Mouse (Mus musculus) left cerebral cortex, adult 8-10 months (tissue): ENCODE data around the gene Bmf. TPM values are rescaled to one million over a fixed set of nuclear protein-coding genes. Genes with fewer than 3 reads are reported as not detected.

Experiments used
- DNase-seq, 2 experiments: peaks; one replicate each; pipeline ENCODE4 v3.0.0; 2022; ENCODE audit warnings: low spot score in 2 of 2
- total RNA-seq, 4 experiments: library from RNA; stranded (reverse); gene quantifications; 2 replicates each; pipeline ENCODE4 v1.2.4; 2022

Bmf gene
- total RNA-seq, 4 experiments from 2014 or later, result 3.4 to 5.2 (median 4.7) TPM

DNA sequence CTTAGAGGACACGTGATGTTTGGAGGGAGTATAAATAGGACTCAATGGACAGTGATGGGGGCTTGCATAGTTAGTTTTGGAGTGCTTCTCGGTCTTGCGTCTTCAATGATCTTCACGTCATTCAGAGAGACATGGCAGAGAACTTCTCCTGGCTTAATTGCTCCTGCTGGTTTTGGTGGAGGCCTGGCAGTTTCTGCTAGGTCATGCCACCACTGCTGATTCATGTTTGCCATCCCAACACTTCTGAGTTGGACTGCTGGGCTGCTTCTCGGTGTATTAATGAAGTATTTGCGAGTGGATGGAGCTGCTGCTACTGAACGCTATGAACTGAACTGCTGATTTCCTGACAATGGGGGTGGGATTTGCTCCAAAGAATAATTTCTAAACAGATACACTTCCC, 68.6 kb downstream of the Bmf start:
- no peak for DNase-seq

DNA sequence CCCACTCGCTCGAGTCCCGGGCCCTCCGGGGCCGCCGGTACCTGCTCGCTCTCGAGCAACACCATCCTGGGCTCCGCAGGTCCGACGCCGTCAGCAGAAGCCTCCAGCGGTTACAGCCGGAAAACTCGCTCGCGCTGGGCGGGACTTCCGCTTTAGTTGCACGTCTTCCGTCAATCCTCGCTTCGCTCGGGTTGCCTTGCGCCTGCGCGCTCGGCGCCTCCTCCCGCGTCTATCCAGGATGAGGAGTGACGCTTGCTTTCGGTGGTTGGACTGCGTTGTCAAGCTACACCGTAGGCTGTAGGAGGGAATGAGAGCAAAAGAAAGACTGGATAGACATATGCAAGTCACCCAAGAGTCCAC, 70.0 kb downstream of the Bmf start, which contains the start of gene Srp14:
TSS of gene Srp14 (minus strand) at position 162 of the 360 bp plus-strand sequence.
- DNase-seq, result peak; percentile 85 to 89

DNA sequence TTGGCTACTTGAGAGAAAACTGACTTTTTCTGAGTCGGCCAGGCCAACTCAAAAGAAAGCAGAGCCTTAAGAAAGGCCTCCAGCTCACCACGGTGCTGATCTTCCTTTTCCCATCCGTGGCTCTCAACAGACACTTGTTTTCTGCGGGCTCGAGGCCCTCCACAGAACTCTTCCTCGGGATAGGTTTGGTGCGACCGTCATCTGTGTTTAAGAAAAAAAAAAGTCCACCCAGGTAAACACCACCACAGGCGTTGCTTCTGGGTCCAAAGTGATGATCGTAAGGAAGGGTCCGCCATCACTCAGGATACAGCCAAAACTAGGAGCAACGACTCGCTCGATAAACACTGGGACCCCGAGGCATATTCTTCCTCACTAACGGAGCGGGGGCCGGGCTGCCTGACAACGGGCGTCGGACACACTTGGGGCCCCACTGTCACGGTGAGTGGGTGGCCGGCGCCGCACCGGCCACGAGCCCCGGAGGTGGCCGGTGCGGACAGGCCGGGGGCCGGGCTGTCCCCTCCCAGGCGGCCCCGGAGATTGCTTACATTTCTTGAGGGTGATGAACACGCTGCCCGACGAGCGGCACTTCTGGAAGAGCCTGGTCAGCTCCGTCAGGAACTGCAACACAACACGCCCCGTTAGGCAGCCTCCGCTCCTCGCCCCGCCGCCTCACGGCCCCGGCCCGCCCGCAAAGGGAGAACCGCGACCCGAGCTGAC, 70.5 kb downstream of the Bmf start:
- DNase-seq, result no peak

Other genes with a start within 250 kb of the Bmf start
- 1 to 10 TPM; 8.4 to 10.0 (median 9.1) TPM for gene Gpr176, start 176.3 kb downstream of the Bmf start, total RNA-seq
- 10 to 100 TPM; 19.7 to 22.3 (median 21.1) TPM for gene Eif2ak4, start 161.1 kb downstream of the Bmf start, total RNA-seq
- 100 to 1,000 TPM; 167 to 180 (median 175) TPM for gene Srp14, start 70.0 kb downstream of the Bmf start, total RNA-seq
- gene Bub1b, start 48.5 kb upstream of the Bmf start, total RNA-seq, result 1 to 10 TPM in 3 of 4 experiments, under 1 TPM in 1; 0.98 to 2.6 (median 1.8) TPM
- 10 to 100 TPM; 68.1 to 87.8 (median 77.2) TPM for gene Pak6, start 113.6 kb upstream of the Bmf start, total RNA-seq
- 10 to 100 TPM; 36.4 to 40.9 (median 38.5) TPM for gene Ankrd63, start 154.3 kb upstream of the Bmf start, total RNA-seq
- 1 to 10 TPM; 2.9 to 5.7 (median 4.3) TPM for gene Plcb2, start 178.8 kb upstream of the Bmf start, total RNA-seq
- 10 to 100 TPM; 45.3 to 49.6 (median 47.4) TPM for gene Inafm2, start 196.1 kb upstream of the Bmf start, total RNA-seq
- gene Ccdc9b, start 213.0 kb upstream of the Bmf start, total RNA-seq, result 1 to 10 TPM; 4.2 to 6.3 (median 5.7) TPM
- not detected for gene Phgr1, start 223.1 kb upstream of the Bmf start, total RNA-seq
- gene Disp2, start 230.0 kb upstream of the Bmf start, total RNA-seq, result 100 to 1,000 TPM; 179 to 192 (median 185) TPM